Mouse (Mus musculus) hindbrain, postnatal 0 days (tissue): Measurements from ENCODE around the gene Zbtb5. TPM values are rescaled to one million over a fixed set of nuclear protein-coding genes. Genes with fewer than 3 reads are reported as not detected.

Experiments
- ATAC-seq: fragments of 200-750 bp; cut with Nextera tagmentation; 2 replicates; pipeline ENCODE4 v1.8.0; 2017; ENCODE audit warnings: mild to moderate bottlenecking, moderate TSS enrichment, moderate library complexity
- DNase-seq: peaks from one replicate; pipeline ENCODE4 v3.0.0-alpha.2; 2015; ENCODE audit warnings: low spot score
- H3K27ac ChIP-seq: fragments of 300-500 bp; sonication (generic); 2 replicates; pipeline ENCODE4 v1.5.1; 2014; ENCODE audit warnings: mild to moderate bottlenecking
- H3K27me3 ChIP-seq: fragments of 300-500 bp; sonication (generic); 2 replicates; pipeline ENCODE4 v1.6.1; 2014; ENCODE audit warnings: low read length, mixed read lengths; ENCODE audit not compliant: insufficient read depth
- H3K36me3 ChIP-seq: fragments of 300-500 bp; sonication (generic); 2 replicates; pipeline ENCODE4 v1.6.1; 2014; ENCODE audit warnings: low read length, mixed read lengths; ENCODE audit not compliant: insufficient read depth
- H3K4me1 ChIP-seq: fragments of 300-500 bp; sonication (generic); 2 replicates; pipeline ENCODE4 v1.6.1; 2014; ENCODE audit warnings: antibody characterized with exemption, low read length, mixed read lengths; ENCODE audit not compliant: insufficient read depth
- H3K4me2 ChIP-seq: fragments of 300-500 bp; sonication (generic); 2 replicates; pipeline ENCODE4 v1.6.1; 2014; ENCODE audit warnings: low read depth, mild to moderate bottlenecking, low read length, moderate library complexity, mixed read lengths
- H3K4me3 ChIP-seq: fragments of 300-500 bp; sonication (generic); 2 replicates; pipeline ENCODE4 v1.5.1; 2014; ENCODE audit warnings: low read length
- H3K9ac ChIP-seq: fragments of 300-500 bp; sonication (generic); replicated peaks from 2 replicates; pipeline ENCODE4 v1.6.1; 2014; ENCODE audit warnings: mild to moderate bottlenecking, low read length, moderate library complexity, mixed read lengths
- H3K9me3 ChIP-seq: fragments of 300-500 bp; sonication (generic); 2 replicates; pipeline ENCODE4 v1.6.1; 2016; ENCODE audit warnings: low read length, mixed read lengths
- CTCF ChIP-seq: IDR thresholded peaks from 2 replicates; pipeline ENCODE4 v1.5.1; 2016; ENCODE audit warnings: antibody characterized with exemption, control low read depth, low read depth
- WGBS: fragments of 180-500 bp; shearing (Covaris S2); extraction: QIAGEN DNeasy Blood & Tissue Kit; methylation state at CpG from one replicate; pipeline ENCODE4 v1.1.7; 2014; 5-methylcytosine and 5-hydroxymethylcytosine counted together
- polyA plus RNA-seq: library from polyadenylated mRNA; unstranded; fragments of >200 nt; fragmentation: Nextera tagmentation; extraction: Ambion mirVana; gene quantifications from 2 replicates; pipeline ENCODE4 v1.2.1, GENCODE M21; 2015
- total RNA-seq: library from RNA; depleted of rRNA; stranded (reverse); fragments of >200 nt; gene quantifications from 2 replicates; pipeline ENCODE4 v1.2.3, GENCODE M21; 2014; rRNA removed

Zbtb5 gene
- total and polyA plus RNA-seq, 2 experiments from 2014 or later: 29.5 to 42.1 TPM

- no peaks in the 10 kb centered on the region for H3K9me3 ChIP-seq
- H3K4me2 ChIP-seq: no peak overlapping the region
- no peak for TF ChIP-seq CTCF
- no peak overlapping the region for H3K4me3 ChIP-seq
- H3K4me1 ChIP-seq: no peaks in the 10 kb centered on the region
- H3K27ac ChIP-seq: no peak overlapping the region
- ATAC-seq (no peak), DNase-seq (no peak)
- H3K36me3 ChIP-seq: no peaks in the 10 kb centered on the region
- 74% methylated on average over 10 of the region's 10 CpGs for WGBS
- H3K9ac ChIP-seq: no peak overlapping the region
- H3K27me3 ChIP-seq: no peaks in the 10 kb centered on the region
Measured at GRCm38 (mm10) chr4:44944426-44945075, 67.7 kb downstream of the Zbtb5 start.

GRCm38 (mm10) chr4:44943480-44943879 lies 68.7 kb downstream of the Zbtb5 start:
- Histone ChIP-seq H3K9ac (no peak overlapping the region), H3K36me3 (no peaks in the 10 kb centered on the region), H3K27ac (no peak overlapping the region), H3K4me1 (no peaks in the 10 kb centered on the region), H3K4me3 (no peak overlapping the region), H3K27me3 (no peaks in the 10 kb centered on the region), H3K9me3 (no peaks in the 10 kb centered on the region), H3K4me2 (no peak overlapping the region)
- ATAC-seq (no peak), DNase-seq (no peak)
- TF ChIP-seq CTCF: no peak
- 71% methylated on average over 6 of the region's 6 CpGs for WGBS

- WGBS: 96% methylated on average over 1 of the region's 1 CpGs
- Histone ChIP-seq H3K9me3 (no peaks in the 10 kb centered on the region), H3K4me1 (no peaks in the 10 kb centered on the region), H3K27ac (no peak overlapping the region), H3K27me3 (no peaks in the 10 kb centered on the region), H3K9ac (no peak overlapping the region), H3K4me2 (no peak overlapping the region), H3K4me3 (no peak overlapping the region), H3K36me3 (no peaks in the 10 kb centered on the region)
- DNase-seq: no peak
- TF ChIP-seq CTCF: no peak
- ATAC-seq: no peak
Measured at GRCm38 (mm10) chr4:44942237-44942636, 70.0 kb downstream of the Zbtb5 start.

Other genes starting within 250 kb of the Zbtb5 start
- gene Grhpr, start 31.0 kb downstream of the Zbtb5 start, total RNA-seq: 17.7 and 31.5 TPM in 2 replicates
- 36.7 and 39.8 TPM in 2 replicates for gene Grhpr, start 31.0 kb downstream of the Zbtb5 start, polyA plus RNA-seq
- gene Polr1e, start 6.2 kb upstream of the Zbtb5 start, total RNA-seq: 3.4 and 8.2 TPM in 2 replicates
- 25.7 and 27.2 TPM in 2 replicates for gene Polr1e, start 6.2 kb upstream of the Zbtb5 start, polyA plus RNA-seq
- gene Fbxo10, start 72.2 kb upstream of the Zbtb5 start, total RNA-seq: 25.7 and 28.6 TPM in 2 replicates
- 11.4 and 12.5 TPM in 2 replicates for gene Fbxo10, start 72.2 kb upstream of the Zbtb5 start, polyA plus RNA-seq
- 106 and 267 TPM in 2 replicates for gene Tomm5, start 95.7 kb upstream of the Zbtb5 start, total RNA-seq
- 218 and 219 TPM in 2 replicates for gene Tomm5, start 95.7 kb upstream of the Zbtb5 start, polyA plus RNA-seq
- gene Frmpd1, start 172.5 kb upstream of the Zbtb5 start, total RNA-seq: 13.8 and 20.5 TPM in 2 replicates
- gene Frmpd1, start 172.5 kb upstream of the Zbtb5 start, polyA plus RNA-seq: 4.6 and 4.8 TPM in 2 replicates